Comparison of ENCODE assay signal across 8 mouse cellular contexts in the genomic region with DNA sequence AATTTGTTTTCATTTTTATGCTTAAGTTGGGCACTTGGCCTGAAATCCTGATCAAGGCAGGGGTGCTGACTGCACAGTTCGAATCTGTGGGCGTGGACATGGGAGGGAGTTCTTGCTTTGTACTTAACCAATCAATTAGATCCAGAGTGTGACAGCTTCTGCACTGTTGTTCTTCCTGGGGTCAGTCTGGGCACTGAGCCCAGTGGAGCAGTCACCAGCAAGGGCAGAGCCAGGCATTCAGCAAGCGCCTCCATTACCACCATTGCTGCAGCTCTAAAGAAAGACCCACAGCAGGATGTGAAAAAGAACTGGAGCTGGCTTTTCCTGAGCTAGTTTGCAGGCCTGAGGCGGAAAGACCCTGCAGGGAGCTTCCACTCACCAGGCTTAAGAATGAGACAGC. TPM values are rescaled to one million over a fixed set of nuclear protein-coding genes. Genes with fewer than 3 reads are reported as not detected.
DNase-seq lines count a peak whose midpoint lies in the region; ATAC-seq and TF ChIP-seq lines count a peak whose summit lies in the region.

No protein-coding gene starts in this region.

- no peak for ATAC-seq in cerebellum, adult (ENCODE audit: insufficient number of reproducible peaks, low FRiP score, low TSS enrichment)

- intact Hi-C loops in heart, postnatal 10 days (cut with DNase I), result no loop called here
- intact Hi-C loops in gastrocnemius, adult 2 months (cut with DNase I), result no loop called here

- no peak overlapping the region for H3K4me3 ChIP-seq in gastrocnemius, adult 2 months

- H3K27ac ChIP-seq in gastrocnemius, adult 2 months, result no peak overlapping the region

- peak; percentile 72 to 73 for DNase-seq in cerebellum, postnatal 14 days
- peak; percentile 79 to 86 for DNase-seq in adrenal gland, postnatal 36 days
- peak; percentile 61 for DNase-seq in heart, postnatal 10 days
- peak; percentile 75 to 78 for DNase-seq in kidney, postnatal 36 days
- DNase-seq in mesoderm, embryonic 11.5 days (ENCODE audit: low read depth, low spot score), result peak; percentile 51
- no peak for DNase-seq in gastrocnemius, adult 2 months
- no peak for DNase-seq in thymus, postnatal 25 days

- TF ChIP-seq CTCF in gastrocnemius, adult 2 months (IDR thresholded peaks at IDR 0.05), result no peak

RNA-seq across cellular contexts. Expression of a gene that starts 38.0 kb away (rescaled TPM):
- total RNA-seq in adrenal gland, postnatal 36 days (2021), result 10 to 100 TPM; 18.6 to 19.5 TPM
- 10 to 100 TPM; 24.4 to 25.0 TPM for total RNA-seq in heart, postnatal 10 days (2021)
- 10 to 100 TPM in 1 of 2 experiments, 1 to 10 TPM in 1; 6.8 to 10.0 TPM for total RNA-seq in gastrocnemius, adult 2 months (2021)

RNA-seq across cellular contexts. Expression of a gene that starts 48.9 kb away (rescaled TPM):
- total RNA-seq in adrenal gland, postnatal 36 days (2021), result 10 to 100 TPM; 11.3 to 12.6 TPM
- total RNA-seq in heart, postnatal 10 days (2021), result 10 to 100 TPM; 12.9 to 14.1 TPM
- total RNA-seq in gastrocnemius, adult 2 months (2021), result 1 to 10 TPM; 7.2 to 9.3 TPM

RNA-seq across cellular contexts. Expression of a gene that starts 56.9 kb away (rescaled TPM):
- total RNA-seq in adrenal gland, postnatal 36 days (2021), result under 1 TPM in 1 of 2 experiments, not detected in 1; 0.49 TPM
- 100 to 1,000 TPM in 1 of 2 experiments, 10 to 100 TPM in 1; 90.6 to 123 TPM for total RNA-seq in heart, postnatal 10 days (2021)
- 1,000 to 10,000 TPM in 1 of 2 experiments, 100 to 1,000 TPM in 1; 819 to 1,877 TPM for total RNA-seq in gastrocnemius, adult 2 months (2021)

RNA-seq across cellular contexts. Expression of a gene that starts 59.4 kb away (rescaled TPM):
- 1 to 10 TPM; 6.4 to 8.1 TPM for total RNA-seq in adrenal gland, postnatal 36 days (2021)
- 100 to 1,000 TPM; 189 to 244 TPM for total RNA-seq in heart, postnatal 10 days (2021)
- 1,000 to 10,000 TPM; 1,971 to 4,216 TPM for total RNA-seq in gastrocnemius, adult 2 months (2021)

Comparison
In these comparisons a context has a peak if more than half of its experiments do, and no peak if none do; other contexts are left out.
1. DNase-seq: peak in cerebellum, postnatal 14 days (2 of 2), adrenal gland, postnatal 36 days (2 of 2), heart, postnatal 10 days (2 of 2), kidney, postnatal 36 days (2 of 2) and mesoderm, embryonic 11.5 days (single experiment); none in gastrocnemius, adult 2 months (single experiment) and thymus, postnatal 25 days (single experiment).
2. RNA of a gene that starts 56.9 kb away (total RNA-seq): 819 to 1,877 TPM in gastrocnemius, adult 2 months and 90.6 to 123 TPM in heart, postnatal 10 days; 0.49 TPM in adrenal gland, postnatal 36 days; every median in the first group is over 10 times any median in the second.